In genomic region chr13:106732906-106733305, GRCm38 (mm10) we compare ENCODE assay signal across 18 mouse cellular contexts.
A peak's percentile ranks its signal among the peaks of the same experiment; 100 is the strongest.
DNase-seq lines count a peak whose midpoint lies in the region; ATAC-seq and TF ChIP-seq lines count a peak whose summit lies in the region.
"Had no signal": no experiment of that assay in that cellular context is flagged by ENCODE, and none has a peak within 500 bp of the region (broad histone marks: within the 10 kb centered on the region; RNA-seq: fewer than 3 reads in every experiment).

No protein-coding gene starts in this region.

- ATAC-seq in Patski = peak; percentile 35
- ATAC-seq: forebrain, embryonic 14.5 days; inflammation-experienced regulatory T-cells, adult 6 months; intestine, postnatal 0 days had no signal

- in situ Hi-C loops in Patski (cut with MboI; ENCODE audit: low pct_unique_long_range_greater_than_20kb) = no loop called here

- no peaks in the 10 kb centered on the region for H3K27me3 ChIP-seq in heart, embryonic 10.5 days (ENCODE audit: insufficient read depth, poor library complexity, severe bottlenecking)
- H3K27me3 ChIP-seq in Patski = no peaks in the 10 kb centered on the region
- H3K27me3 ChIP-seq: hindbrain, embryonic 13.5 days had no signal

- DNase-seq in heart, adult 11 months = peak; percentile 52
- no peak for DNase-seq in heart, embryonic 10.5 days (ENCODE audit: low spot score)
- peak; percentile 39 for DNase-seq in kidney, adult 9 months
- no peak for DNase-seq in kidney, adult 18-20 months
- DNase-seq in Patski (ENCODE audit: low read depth, low spot score) = no peak
- DNase-seq in brain, adult 2 months (ENCODE audit: low read depth, low spot score) = peak; percentile 27
- DNase-seq: adrenal gland, adult 8-10 months; adrenal gland, postnatal 36 days; cerebellum, adult 11-12 months; gastrocnemius, adult 2 months; gastrocnemius, postnatal 25 days; heart, postnatal 10 days; heart, postnatal 4 days had no signal

- H3K36me3 ChIP-seq in heart, embryonic 10.5 days = no peaks in the 10 kb centered on the region
- H3K36me3 ChIP-seq: embryonic facial prominence, embryonic 10.5 days; hindbrain, embryonic 13.5 days had no signal

- POLR2A ChIA-PET in Patski (lab: Charles Lee) = no interaction called here

- H3K9me3 ChIP-seq in heart, embryonic 10.5 days = no peaks in the 10 kb centered on the region
- H3K9me3 ChIP-seq: embryonic facial prominence, embryonic 10.5 days; hindbrain, embryonic 13.5 days had no signal

- H3K4me1 ChIP-seq in heart, embryonic 10.5 days = no peaks in the 10 kb centered on the region
- H3K4me1 ChIP-seq: embryonic facial prominence, embryonic 10.5 days; hindbrain, embryonic 13.5 days had no signal

- H3K27ac ChIP-seq in heart, embryonic 10.5 days = no peak overlapping the region
- H3K27ac ChIP-seq: embryonic facial prominence, embryonic 10.5 days; gastrocnemius, adult 2 months; hindbrain, embryonic 13.5 days had no signal

- WGBS in heart, embryonic 10.5 days = 88% methylated on average over 1 of the region's 1 CpGs

- no peak for TF ChIP-seq CTCF in Patski (IDR thresholded peaks at IDR 0.05)

- H3K4me3 ChIP-seq in heart, embryonic 10.5 days = no peak overlapping the region
- H3K4me3 ChIP-seq: embryonic facial prominence, embryonic 10.5 days; gastrocnemius, adult 2 months; hindbrain, embryonic 13.5 days had no signal

- CTCF ChIA-PET in Patski (lab: Charles Lee) = interaction anchor here (0.7 to 1.2 kb wide), 2 partner anchors 11 to 30 kb away, joined by 3 read pairs; no protein-coding TSS in a partner anchor

Comparison
In these comparisons a context has a peak if more than half of its experiments do, and no peak if none do; other contexts are left out.
1. DNase-seq: peak in heart, adult 11 months (single experiment), kidney, adult 9 months (single experiment) and brain, adult 2 months (single experiment); none in heart, embryonic 10.5 days (single experiment), kidney, adult 18-20 months (single experiment) and Patski (single experiment).